In genomic region chr6:119544518-119544864, GRCm38 (mm10) we compare ENCODE assay signal across 8 mouse cellular contexts. TPM values are rescaled to one million over a fixed set of nuclear protein-coding genes. Genes with fewer than 3 reads are reported as not detected.
DNase-seq lines count a peak whose midpoint lies in the region; ATAC-seq and TF ChIP-seq lines count a peak whose summit lies in the region.

No protein-coding gene starts in this region.

- TF ChIP-seq CTCF in forebrain, postnatal 0 days (IDR thresholded peaks at IDR 0.05; ENCODE audit: low read depth), result no peak

- no peaks in the 10 kb centered on the region for H3K9me3 ChIP-seq in kidney, embryonic 15.5 days (replicated peaks)
- no peaks in the 10 kb centered on the region for H3K9me3 ChIP-seq in forebrain, postnatal 0 days (ENCODE audit: low read length)
- H3K9me3 ChIP-seq in limb, embryonic 15.5 days, result no peaks in the 10 kb centered on the region
- no peaks in the 10 kb centered on the region for H3K9me3 ChIP-seq in stomach, embryonic 15.5 days

- H3K27ac ChIP-seq in kidney, embryonic 15.5 days, result no peak overlapping the region
- no peak overlapping the region for H3K27ac ChIP-seq in forebrain, postnatal 0 days (ENCODE audit: low read depth, low read length)
- no peak overlapping the region for H3K27ac ChIP-seq in limb, embryonic 15.5 days
- no peak overlapping the region for H3K27ac ChIP-seq in stomach, embryonic 15.5 days

- H3K4me1 ChIP-seq in kidney, embryonic 15.5 days, result peaks cover 15% of the 10 kb centered on the region; the same call in 1 of the 2 replicates
- H3K4me1 ChIP-seq in forebrain, postnatal 0 days (ENCODE audit: insufficient read depth), result no peaks in the 10 kb centered on the region
- peaks cover 17% of the 10 kb centered on the region for H3K4me1 ChIP-seq in limb, embryonic 15.5 days
- H3K4me1 ChIP-seq in stomach, embryonic 15.5 days, result 0 out of 2 replicates have a peak, but pooled peaks cover 5% of the 10 kb centered on the region

- no peak for DNase-seq in kidney, adult 11 months
- peak; percentile 58 for DNase-seq in ZHBTc4 (ENCODE audit: low read depth, low spot score)
- DNase-seq in forebrain, postnatal 0 days, result peak; percentile 24
- DNase-seq in urinary bladder, postnatal 36 days (ENCODE audit: low spot score in 2 of 2), result no peak
- DNase-seq in spleen, adult 12 weeks (ENCODE audit: low spot score), result no peak

- peaks cover 28% of the 10 kb centered on the region for H3K27me3 ChIP-seq in kidney, embryonic 15.5 days
- 0 out of 2 replicates have a peak, but pooled peaks cover 3% of the 10 kb centered on the region for H3K27me3 ChIP-seq in forebrain, postnatal 0 days (ENCODE audit: insufficient read depth, low read length)
- H3K27me3 ChIP-seq in limb, embryonic 15.5 days, result peaks cover 7% of the 10 kb centered on the region
- peaks cover 7% of the 10 kb centered on the region; the same call in 1 of the 2 replicates for H3K27me3 ChIP-seq in stomach, embryonic 15.5 days (replicated peaks)

- ATAC-seq in kidney, embryonic 15.5 days (replicated peaks; ENCODE audit: low FRiP score), result peak; percentile 57
- ATAC-seq in forebrain, postnatal 0 days, result peak; percentile 49; the same call in 1 of the 2 replicates
- no peak for ATAC-seq in limb, embryonic 15.5 days (ENCODE audit: insufficient number of reproducible peaks, low FRiP score, low TSS enrichment, low read depth)
- ATAC-seq in stomach, embryonic 15.5 days (ENCODE audit: insufficient read depth, low FRiP score, low read depth), result 0 out of 2 replicates have a peak, but pooled peaks have one; percentile 22

- H3K36me3 ChIP-seq in kidney, embryonic 15.5 days, result no peaks in the 10 kb centered on the region
- H3K36me3 ChIP-seq in forebrain, postnatal 0 days (ENCODE audit: insufficient read depth), result no peaks in the 10 kb centered on the region
- no peaks in the 10 kb centered on the region for H3K36me3 ChIP-seq in limb, embryonic 15.5 days
- H3K36me3 ChIP-seq in stomach, embryonic 15.5 days, result no peaks in the 10 kb centered on the region

- 2% methylated on average over 14 of the region's 14 CpGs for WGBS in kidney, embryonic 15.5 days
- WGBS in forebrain, postnatal 0 days, result 1% methylated on average over 14 of the region's 14 CpGs
- WGBS in limb, embryonic 15.5 days, result under 1% methylated on average over 14 of the region's 14 CpGs
- 1% methylated on average over 14 of the region's 14 CpGs for WGBS in stomach, embryonic 15.5 days

- H3K4me2 ChIP-seq in kidney, embryonic 15.5 days, result peak overlapping the region; percentile 85
- peak overlapping the region; percentile 93 for H3K4me2 ChIP-seq in forebrain, postnatal 0 days (ENCODE audit: low read depth)
- H3K4me2 ChIP-seq in limb, embryonic 15.5 days, result peak overlapping the region; percentile 94
- H3K4me2 ChIP-seq in stomach, embryonic 15.5 days, result peak overlapping the region; percentile 94

- H3K4me3 ChIP-seq in kidney, embryonic 15.5 days (replicated peaks), result peak overlapping the region; percentile 71
- peak overlapping the region; percentile 67 for H3K4me3 ChIP-seq in forebrain, postnatal 0 days (ENCODE audit: low read depth, low read length)
- peak overlapping the region; percentile 74 for H3K4me3 ChIP-seq in limb, embryonic 15.5 days
- H3K4me3 ChIP-seq in stomach, embryonic 15.5 days (replicated peaks), result peak overlapping the region; percentile 72

- H3K9ac ChIP-seq in kidney, embryonic 15.5 days, result peak overlapping the region; percentile 72
- H3K9ac ChIP-seq in forebrain, postnatal 0 days, result peak overlapping the region; percentile 57
- H3K9ac ChIP-seq in limb, embryonic 15.5 days, result peak overlapping the region; percentile 70
- H3K9ac ChIP-seq in stomach, embryonic 15.5 days, result peak overlapping the region; percentile 46; the same call in 1 of the 2 replicates

RNA-seq across cellular contexts. Expression of gene Wnt5b, which starts 0.3 kb away (rescaled TPM):
- polyA plus RNA-seq in kidney, embryonic 15.5 days (2015; fragmentation: Nextera tagmentation; extraction: Ambion mirVana), result 9.1 and 11.5 TPM in 2 replicates
- 3.1 and 4.4 TPM in 2 replicates for total RNA-seq in forebrain, postnatal 0 days (2014; rRNA removed)
- 2.2 and 2.5 TPM in 2 replicates for polyA plus RNA-seq in forebrain, postnatal 0 days (2015; fragmentation: Nextera tagmentation; extraction: Ambion mirVana)
- polyA plus RNA-seq in limb, embryonic 15.5 days (2015; fragmentation: Nextera tagmentation; extraction: Ambion mirVana), result 11.4 and 14.1 TPM in 2 replicates
- 8.7 and 10.4 TPM in 2 replicates for polyA plus RNA-seq in stomach, embryonic 15.5 days (2015; fragmentation: Nextera tagmentation; extraction: Ambion mirVana)

Comparison
In these comparisons a context has a peak if more than half of its experiments do, and no peak if none do; other contexts are left out.
1. DNase-seq: peak in ZHBTc4 (single experiment) and forebrain, postnatal 0 days (single experiment); none in kidney, adult 11 months (single experiment), urinary bladder, postnatal 36 days (0 of 2) and spleen, adult 12 weeks (single experiment).
2. Peak in every context shown above with its lines, with median percentiles within 50 percentile points of each other: H3K4me2 ChIP-seq, H3K4me3 ChIP-seq and H3K9ac ChIP-seq.